Mouse (Mus musculus) heart, adult 2 months (tissue): ENCODE results near the gene Drosha.

Experiments
- CTCF ChIP-seq: fragments of 200-600 bp; IDR thresholded peaks from 2 replicates; pipeline ENCODE4 v1.8.1; 2022; ENCODE audit warnings: antibody characterized with exemption, mild to moderate bottlenecking, moderate library complexity
- POLR2A ChIP-seq: fragments of 200-500 bp; IDR thresholded peaks from 2 replicates; pipeline ENCODE4 v1.6.1; 2011; ENCODE audit warnings: mild to moderate bottlenecking, low read depth, low read length, control low read depth; ENCODE audit not compliant: insufficient read depth

DNA sequence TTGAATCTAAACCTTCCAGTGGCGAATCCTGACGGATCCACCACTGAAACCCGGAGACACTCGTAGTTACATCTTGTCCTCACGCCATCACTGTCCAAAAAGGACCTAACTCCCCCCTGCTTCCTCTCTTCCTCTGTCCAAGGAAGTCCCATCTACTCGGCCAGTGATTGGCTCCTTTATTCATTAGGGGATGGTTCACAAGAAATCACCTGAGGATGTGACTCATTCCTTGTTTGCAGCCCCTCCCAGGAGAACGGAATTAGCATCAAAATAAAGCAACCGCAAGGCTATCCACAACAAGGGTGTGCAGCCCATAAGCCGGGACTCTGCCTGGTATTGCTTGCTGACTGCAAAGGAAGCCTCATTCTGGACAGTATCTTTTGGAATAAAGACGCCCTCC, 137.6 kb downstream of the Drosha start:
- TF ChIP-seq CTCF = no peak
- TF ChIP-seq POLR2A = no peak
